Mouse (Mus musculus) stomach, embryonic 16.5 days (tissue): ENCODE data around the gene Fam234a. TPM values are rescaled to one million over a fixed set of nuclear protein-coding genes. Genes with fewer than 3 reads are reported as not detected.

Experiments used
- ATAC-seq: fragments of 200-750 bp; cut with Nextera tagmentation; 2 replicates; pipeline ENCODE4 v1.8.0; 2017; ENCODE audit warnings: moderate number of reproducible peaks, moderate TSS enrichment; ENCODE audit not compliant: insufficient read depth, low FRiP score
- H3K27ac ChIP-seq: fragments of 300-500 bp; sonication (generic); 2 replicates; pipeline ENCODE4 v1.5.1; 2014; ENCODE audit warnings: low read length
- H3K27me3 ChIP-seq: fragments of 300-500 bp; sonication (generic); 2 replicates; pipeline ENCODE4 v1.6.1; 2014; ENCODE audit warnings: low read length, control low read depth, mixed read lengths; ENCODE audit not compliant: control insufficient read depth, insufficient read depth
- H3K36me3 ChIP-seq: fragments of 300-500 bp; sonication (generic); 2 replicates; pipeline ENCODE4 v1.6.1; 2014; ENCODE audit warnings: low read length; ENCODE audit not compliant: control insufficient read depth, insufficient read depth
- H3K4me1 ChIP-seq: fragments of 300-500 bp; sonication (generic); 2 replicates; pipeline ENCODE4 v1.6.1; 2014; ENCODE audit warnings: low read length, control low read depth, mixed read lengths; ENCODE audit not compliant: control insufficient read depth, insufficient read depth
- H3K4me2 ChIP-seq: fragments of 300-500 bp; sonication (generic); 2 replicates; pipeline ENCODE4 v1.6.1; 2014; ENCODE audit warnings: low read depth, low read length, mixed read lengths
- H3K4me3 ChIP-seq: fragments of 300-500 bp; sonication (generic); replicated peaks from 2 replicates; pipeline ENCODE4 v1.5.1; 2014; ENCODE audit warnings: mild to moderate bottlenecking, low read length
- H3K9ac ChIP-seq: fragments of 300-500 bp; sonication (generic); 2 replicates; pipeline ENCODE4 v1.6.1; 2014; ENCODE audit warnings: low read length
- H3K9me3 ChIP-seq: fragments of 300-500 bp; sonication (generic); replicated peaks from 2 replicates; pipeline ENCODE4 v1.6.1; 2016; ENCODE audit warnings: low read length, control low read depth; ENCODE audit not compliant: control insufficient read depth
- WGBS: fragments of 180-500 bp; shearing (Covaris S2); extraction: QIAGEN DNeasy Blood & Tissue Kit; methylation state at CpG from one replicate; pipeline ENCODE4 v1.1.7; 2014; 5-methylcytosine and 5-hydroxymethylcytosine counted together
- polyA plus RNA-seq: library from polyadenylated mRNA; unstranded; fragments of >200 nt; fragmentation: Nextera tagmentation; extraction: Ambion mirVana; gene quantifications from 2 replicates; pipeline ENCODE4 v1.2.1, GENCODE M21; 2015

Gene Fam234a
- polyA plus RNA-seq, 1 experiment from 2014 or later = 89.0 TPM

DNA sequence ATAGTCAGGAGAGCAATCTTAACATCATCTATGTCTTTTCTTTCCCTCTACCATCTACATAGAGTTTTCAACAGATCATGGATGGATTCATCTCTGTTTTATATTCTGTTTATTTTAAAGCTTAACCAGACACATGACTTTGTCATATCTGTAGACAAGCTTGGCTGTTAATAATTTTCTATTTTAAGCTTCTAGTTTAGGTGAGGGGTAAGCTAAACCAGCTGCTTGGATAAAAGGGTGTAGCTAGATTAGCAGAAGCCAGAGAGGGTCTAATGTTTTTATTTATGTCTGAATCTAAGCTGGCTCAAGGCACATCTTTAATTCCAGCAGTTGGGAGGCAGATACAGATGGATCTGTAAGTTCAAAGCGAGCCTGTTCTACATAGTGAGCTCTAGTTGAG is 81.3 kb downstream of the Fam234a start:
- Histone ChIP-seq H3K36me3 (no peaks in the 10 kb centered on the region), H3K4me1 (no peaks in the 10 kb centered on the region), H3K4me3 (no peak overlapping the region), H3K27me3 (no peaks in the 10 kb centered on the region), H3K9me3 (no peaks in the 10 kb centered on the region), H3K9ac (no peak overlapping the region), H3K27ac (no peak overlapping the region), H3K4me2 (no peak overlapping the region)
- WGBS = 86% methylated on average over 1 of the region's 1 CpGs
- ATAC-seq = no peak

Other genes with a start within 250 kb of the Fam234a start
- gene Rab11fip3, start 174.7 kb downstream of the Fam234a start, polyA plus RNA-seq = 6.0 and 6.9 TPM in 2 replicates
- 47.1 and 56.6 TPM in 2 replicates for gene Decr2, start 153.9 kb downstream of the Fam234a start, polyA plus RNA-seq
- 67.7 and 74.7 TPM in 2 replicates for gene Nme4, start 148.6 kb downstream of the Fam234a start, polyA plus RNA-seq
- 5.7 and 6.9 TPM in 2 replicates for gene Tmem8, start 130.9 kb downstream of the Fam234a start, polyA plus RNA-seq
- 184 and 201 TPM in 2 replicates for gene Mrpl28, start 120.7 kb downstream of the Fam234a start, polyA plus RNA-seq
- gene Axin1, start 105.6 kb downstream of the Fam234a start, polyA plus RNA-seq = 6.4 and 6.6 TPM in 2 replicates
- gene Pdia2, start 45.2 kb downstream of the Fam234a start, polyA plus RNA-seq = 192 and 218 TPM in 2 replicates
- 40.3 and 42.7 TPM in 2 replicates for gene Rgs11, start 41.3 kb downstream of the Fam234a start, polyA plus RNA-seq
- 24.0 and 25.9 TPM in 2 replicates for gene Arhgdig, start 36.5 kb downstream of the Fam234a start, polyA plus RNA-seq
- gene Luc7l, start 8.7 kb upstream of the Fam234a start, polyA plus RNA-seq = 80.5 and 84.3 TPM in 2 replicates
- gene Neurl1b, start 170.6 kb upstream of the Fam234a start, polyA plus RNA-seq = 2.3 and 2.9 TPM in 2 replicates